23 mouse cellular contexts compared by ENCODE assay signal in genomic region chr7:139972923-139973331, GRCm38 (mm10). TPM values are rescaled to one million over a fixed set of nuclear protein-coding genes. Genes with fewer than 3 reads are reported as not detected.
A peak's percentile ranks its signal among the peaks of the same experiment; 100 is the strongest.
DNase-seq lines count a peak whose midpoint lies in the region; TF ChIP-seq lines count a peak whose summit lies in the region.
"Had no signal": no experiment of that assay in that cellular context is flagged by ENCODE, and none has a peak within 500 bp of the region (broad histone marks: within the 10 kb centered on the region; RNA-seq: fewer than 3 reads in every experiment).

No protein-coding gene starts in this region.

- peaks cover 0 to 14% of the 10 kb centered on the region in 2 experiments; a peak in 2 of 4 replicates for H3K36me3 ChIP-seq in MEL (ENCODE audit: control insufficient read depth in 1 of 2, insufficient read depth in 2 of 2, low read length in 2 of 2)
- no peaks in the 10 kb centered on the region for H3K36me3 ChIP-seq in myocyte (ENCODE audit: control insufficient read depth, insufficient read depth)
- H3K36me3 ChIP-seq: heart, embryonic 13.5 days; hindbrain, embryonic 10.5 days; intestine, embryonic 15.5 days; limb, embryonic 13.5 days; midbrain, embryonic 10.5 days had no signal

- no peak for TF ChIP-seq RAD21 in MEL (IDR thresholded peaks at IDR 0.05; ENCODE audit: low read depth, low read length)

- H3K79me2 ChIP-seq in MEL (ENCODE audit: control insufficient read depth, insufficient read depth, low read length, poor library complexity) = no peaks in the 10 kb centered on the region
- no peaks in the 10 kb centered on the region for H3K79me2 ChIP-seq in myocyte (ENCODE audit: control insufficient read depth, insufficient read depth)

- H3K4me1 ChIP-seq in MEL (ENCODE audit: control insufficient read depth in 1 of 2, insufficient read depth in 2 of 2, low read length in 2 of 2) = peaks cover 0 to 29% of the 10 kb centered on the region in 2 experiments; a peak in 3 of 4 replicates
- H3K4me1 ChIP-seq: heart, embryonic 13.5 days; intestine, embryonic 15.5 days; limb, embryonic 13.5 days had no signal

- no peak overlapping the region for H3K4me2 ChIP-seq in myocyte (ENCODE audit: low read depth)
- H3K4me2 ChIP-seq: heart, embryonic 13.5 days; intestine, embryonic 15.5 days; limb, embryonic 13.5 days; lung, embryonic 14.5 days had no signal

- no peak overlapping the region for H3ac ChIP-seq in myocyte (ENCODE audit: control insufficient read depth, insufficient read length)

- no peak for TF ChIP-seq CTCF in layer of hippocampus, adult 2 months (conservative IDR thresholded peaks at IDR 0.05)
- TF ChIP-seq CTCF in MEL (IDR thresholded peaks at IDR 0.05 in 2 of 3, conservative IDR thresholded peaks at IDR 0.05 in 1 of 3; ENCODE audit: control insufficient read depth in 1 of 3, insufficient read depth in 1 of 3, low read depth in 2 of 3, low read length in 3 of 3, poor library complexity in 1 of 3, severe bottlenecking in 1 of 3) = no peak

- no peaks in the 10 kb centered on the region for H3K9me3 ChIP-seq in MEL (replicated peaks; ENCODE audit: insufficient read depth, low read length)
- H3K9me3 ChIP-seq: heart, embryonic 13.5 days; hindbrain, embryonic 10.5 days; intestine, embryonic 15.5 days; limb, embryonic 13.5 days; midbrain, embryonic 10.5 days had no signal

- peak overlapping the region; percentile 46; the same call in 1 of the 2 replicates for H3K27ac ChIP-seq in layer of hippocampus, adult 2 months
- H3K27ac ChIP-seq in MEL (ENCODE audit: control insufficient read depth, low read depth, low read length) = peak overlapping the region; percentile 64; the same call in 1 of the 2 replicates
- H3K27ac ChIP-seq: heart, embryonic 13.5 days; hindbrain, embryonic 10.5 days; intestine, embryonic 15.5 days; limb, embryonic 13.5 days; midbrain, embryonic 10.5 days had no signal

- no peak for TF ChIP-seq EP300 in MEL (IDR thresholded peaks at IDR 0.05; ENCODE audit: low read depth in 1 of 2, low read length in 2 of 2)

- H3K27me3 ChIP-seq in MEL (ENCODE audit: control insufficient read depth in 1 of 2, insufficient read depth in 2 of 2, low read length in 2 of 2) (no peaks in the 10 kb centered on the region), myocyte (ENCODE audit: control insufficient read depth, insufficient read depth, insufficient read length) (no peaks in the 10 kb centered on the region)
- H3K27me3 ChIP-seq: intestine, embryonic 15.5 days; limb, embryonic 13.5 days had no signal

- no peak overlapping the region for H3K4me3 ChIP-seq in layer of hippocampus, adult 2 months
- H3K4me3 ChIP-seq in MEL (ENCODE audit: control insufficient read depth in 1 of 2, insufficient read depth in 1 of 2, low read depth in 2 of 2, low read length in 2 of 2) (no peak overlapping the region), myocyte (no peak overlapping the region)
- H3K4me3 ChIP-seq: heart, embryonic 13.5 days; hindbrain, embryonic 10.5 days; intestine, embryonic 15.5 days; limb, embryonic 13.5 days; midbrain, embryonic 10.5 days had no signal

- H3K9ac ChIP-seq in MEL (ENCODE audit: control insufficient read depth, low read depth, low read length, poor library complexity, severe bottlenecking) = no peak overlapping the region
- H3K9ac ChIP-seq: forebrain, postnatal 0 days; heart, embryonic 13.5 days; intestine, embryonic 15.5 days; limb, embryonic 13.5 days; lung, embryonic 14.5 days had no signal

- TF ChIP-seq POLR2A in MEL (IDR thresholded peaks at IDR 0.05; ENCODE audit: control insufficient read depth in 1 of 2, insufficient read depth in 1 of 2, low read depth in 1 of 2, low read length in 2 of 2, poor library complexity in 1 of 2) = no peak
- TF ChIP-seq POLR2A in myocyte (IDR thresholded peaks at IDR 0.05; ENCODE audit: insufficient read length, low read depth) = no peak

- DNase-seq in layer of hippocampus, adult 2 months (ENCODE audit: low spot score in 2 of 2) = no peak
- no peak for DNase-seq in layer of hippocampus, postnatal 36 days
- DNase-seq in MEL (ENCODE audit: low read depth, low spot score) = peak; percentile 79
- peak; percentile 43 for DNase-seq in brain, adult 2 months (ENCODE audit: low read depth, low spot score)
- DNase-seq in heart, adult 8-10 months (ENCODE audit: low spot score) = no peak
- DNase-seq in heart, adult 11 months = no peak
- DNase-seq in kidney, postnatal 25 days = no peak
- DNase-seq: B cell, adult 2 months; cerebellum, adult 2 months; embryo, embryonic 11 days; forebrain, postnatal 0 days; gastrocnemius, postnatal 10 days; kidney, postnatal 4 days; lung, embryonic 14.5 days; right cerebral cortex, postnatal 25 days had no signal

TF ChIP-seq in MEL, 35 proteins besides CTCF, POLR2A, EP300 and RAD21:
- TF ChIP-seq SMC3 (IDR thresholded peaks at IDR 0.05; ENCODE audit: low read depth, low read length) (no peak), KAT2A (conservative IDR thresholded peaks at IDR 0.05; ENCODE audit: low read depth, low read length) (no peak), UBTF (IDR thresholded peaks at IDR 0.05; ENCODE audit: borderline replicate concordance, insufficient read depth, low read depth, low read length) (0 out of 2 replicates have a peak, but pooled peaks have one; percentile 80), TBP (IDR thresholded peaks at IDR 0.05; ENCODE audit: low read depth, low read length) (peak; percentile 96), ZNF384 (IDR thresholded peaks at IDR 0.05; ENCODE audit: low read depth, low read length) (peak; percentile 62; the same call in 1 of the 2 replicates), ELF1 (IDR thresholded peaks at IDR 0.05; ENCODE audit: low read depth, low read length) (no peak), GATA1 (IDR thresholded peaks at IDR 0.05; ENCODE audit: low read depth, low read length) (0 out of 2 replicates have a peak, but pooled peaks have one; percentile 12)

TF ChIP-seq in myocyte, 11 proteins besides CTCF, POLR2A, EP300 and RAD21:
- no peak for TF ChIP-seq E2F4 (IDR thresholded peaks at IDR 0.05; ENCODE audit: insufficient read depth)
- no peak for TF ChIP-seq USF1 (IDR thresholded peaks at IDR 0.05; ENCODE audit: low read depth)
- no peak for TF ChIP-seq MAX (IDR thresholded peaks at IDR 0.05; ENCODE audit: low read depth)
- peak; percentile 71 for TF ChIP-seq TCF12 (IDR thresholded peaks at IDR 0.05; ENCODE audit: insufficient read depth, poor library complexity, severe bottlenecking)
- TF ChIP-seq MYOD1 (IDR thresholded peaks at IDR 0.05; ENCODE audit: control insufficient read depth in 1 of 3, insufficient read length in 2 of 3, low read depth in 2 of 3) = peak in 1 of 3 experiments; percentile 76
- no peak for TF ChIP-seq POLR2AphosphoS2 (IDR thresholded peaks at IDR 0.05; ENCODE audit: insufficient read length, low read depth)
- peak; percentile 3 to 91 (median 43) for TF ChIP-seq MYOG (IDR thresholded peaks at IDR 0.05; ENCODE audit: control insufficient read depth in 1 of 3, insufficient read depth in 1 of 3, insufficient read length in 2 of 3, low read depth in 2 of 3)
- TF ChIP-seq TCF3 (IDR thresholded peaks at IDR 0.05; ENCODE audit: insufficient read length, low read depth) = peak; percentile 3
- TF ChIP-seq REST (IDR thresholded peaks at IDR 0.05; ENCODE audit: insufficient read depth, insufficient read length) = no peak
- TF ChIP-seq CEBPB (IDR thresholded peaks at IDR 0.05; ENCODE audit: insufficient read depth, poor library complexity, severe bottlenecking) = no peak
- peak; percentile 48 for TF ChIP-seq SRF (IDR thresholded peaks at IDR 0.05; ENCODE audit: control insufficient read depth, insufficient read length, low read depth)
TF ChIP-seq in myocyte: peak in this region for 5.

RNA-seq across cellular contexts. Expression of gene 6430531B16Rik, which starts 5.6 kb away (rescaled TPM):
- 1 to 10 TPM; 1.3 to 1.5 TPM for total RNA-seq in layer of hippocampus, adult 2 months (2021)
- total RNA-seq in layer of hippocampus, postnatal 36 days (2021) = under 1 TPM; 0.72 to 0.78 TPM
- not detected in 2 replicates for total RNA-seq in MEL (2012; rRNA removed)
- polyA plus RNA-seq in MEL (2012; ENCODE audit: insufficient read depth in 1 of 2, insufficient read length in 2 of 2, low read depth in 1 of 2, low replicate concordance in 2 of 2, missing spikeins in 1 of 2) (under 1 TPM in 1 of 2 experiments, not detected in 1; 0.13 TPM), myocyte (2012; fragmentation: generic; extraction: Trizol) (0.13 TPM)
- not detected for total RNA-seq in heart, adult 8-10 months (2022)
- total RNA-seq: gastrocnemius, postnatal 10 days had no signal

RNA-seq across cellular contexts. Expression of gene Adam8, which starts 19.4 kb away (rescaled TPM):
- total RNA-seq in layer of hippocampus, adult 2 months (2021) = 1 to 10 TPM; 3.4 to 6.0 TPM
- total RNA-seq in layer of hippocampus, postnatal 36 days (2021) = 1 to 10 TPM; 5.7 to 6.9 TPM
- total RNA-seq in MEL (2012; rRNA removed) = 0.39 and 0.75 TPM in 2 replicates
- polyA plus RNA-seq in MEL (2012; ENCODE audit: insufficient read depth in 1 of 2, insufficient read length in 2 of 2, low read depth in 1 of 2, low replicate concordance in 2 of 2, missing spikeins in 1 of 2) (under 1 TPM in 1 of 2 experiments, not detected in 1; 0.50 TPM), myocyte (2012; fragmentation: generic; extraction: Trizol) (2.3 TPM)
- 1 to 10 TPM in 2 of 4 experiments, under 1 TPM in 2; 0.25 to 1.8 (median 0.95) TPM for total RNA-seq in heart, adult 8-10 months (2022)

RNA-seq across cellular contexts. Expression of gene Utf1, which starts 29.3 kb away (rescaled TPM):
- not detected for total RNA-seq in layer of hippocampus, adult 2 months (2021)
- total RNA-seq in layer of hippocampus, postnatal 36 days (2021) = not detected
- not detected in 2 replicates for total RNA-seq in MEL (2012; rRNA removed)
- polyA plus RNA-seq in MEL (2012; ENCODE audit: insufficient read depth in 1 of 2, insufficient read length in 2 of 2, low read depth in 1 of 2, low replicate concordance in 2 of 2, missing spikeins in 1 of 2) (not detected), myocyte (2012; fragmentation: generic; extraction: Trizol) (not detected)
- not detected for total RNA-seq in heart, adult 8-10 months (2022)
- total RNA-seq: forebrain, postnatal 0 days; gastrocnemius, postnatal 10 days; left cerebral cortex, adult 8-10 months had no signal
- polyA plus RNA-seq: brain, embryonic 14.5 days; forebrain, postnatal 0 days; heart, embryonic 13.5 days; hindbrain, embryonic 10.5 days; intestine, embryonic 15.5 days had no signal

Comparison
In these comparisons a context has a peak if more than half of its experiments do, and no peak if none do; other contexts are left out.
1. DNase-seq: peak in MEL (single experiment) and brain, adult 2 months (single experiment); none in layer of hippocampus, adult 2 months (0 of 2), layer of hippocampus, postnatal 36 days (0 of 2), heart, adult 8-10 months (single experiment), heart, adult 11 months (single experiment) and kidney, postnatal 25 days (0 of 2).